Mouse (Mus musculus) E14TG2a.4 (cell line): Measurements from ENCODE around the gene Olfr156.

Source experiments
- CTCF ChIP-seq: conservative IDR thresholded peaks from 2 replicates; pipeline ENCODE4 v1.5.1; 2014; ENCODE audit warnings: low read length
- NANOG ChIP-seq: IDR thresholded peaks from 2 replicates; pipeline ENCODE4 v1.6.1; 2014; ENCODE audit warnings: borderline replicate concordance, low read length, mixed read lengths
- POU5F1 ChIP-seq: IDR thresholded peaks from 2 replicates; pipeline ENCODE4 v1.6.1; 2014; ENCODE audit warnings: low read length, borderline replicate concordance

DNA sequence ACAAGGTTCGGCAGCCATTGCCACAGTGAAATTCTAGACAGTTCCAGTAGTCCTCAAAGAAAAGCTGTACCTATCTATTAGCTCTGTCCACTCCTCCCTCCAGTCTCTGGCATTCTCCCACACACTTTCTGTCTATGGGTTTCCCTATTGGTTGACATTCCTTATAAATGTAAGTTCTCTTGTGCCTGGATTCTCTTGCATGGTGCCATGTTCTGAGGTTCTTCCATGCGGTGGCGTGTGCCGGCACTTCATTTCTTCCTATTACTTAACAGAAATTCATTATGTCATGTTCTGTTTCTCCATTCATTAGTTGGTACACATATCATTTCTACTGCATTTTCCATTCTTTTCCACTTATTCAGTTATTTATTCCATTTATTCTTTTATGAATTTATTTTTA is 5.1 kb upstream of the Olfr156 start:
- TF ChIP-seq CTCF, result no peak
- no peak for TF ChIP-seq POU5F1
- no peak for TF ChIP-seq NANOG
